Mouse (Mus musculus) embryo, embryonic 9.5 days (tissue): ENCODE data around the gene Gm15023.
"Not testable (repeated sequence)": the region's sequence is repeated elsewhere in the genome, so short reads cannot be mapped to it uniquely, and the experiment has no call there.

ENCODE experiments used
- DNase-seq: peaks from one replicate; pipeline ENCODE4 v3.0.0-alpha.2; 2017; ENCODE audit errors: extremely low spot score

Gm15023 gene

GRCm38 (mm10) chrX:135177532-135177931, at the start of gene Gm15023:
TSS of gene Gm15023 (minus strand) at chrX:135177632.
- not testable (repeated sequence) for DNase-seq

GRCm38 (mm10) chrX:135210436-135211221, 33.2 kb upstream of the Gm15023 start, which contains the start of gene Tceal6:
TSS of gene Tceal6 (minus strand) at chrX:135210687.
- DNase-seq, result no peak

- DNase-seq, result peak; percentile 1
Measured at GRCm38 (mm10) chrX:135209773-135210435, 32.5 kb upstream of the Gm15023 start.

- DNase-seq, result not testable (repeated sequence)
Measured at GRCm38 (mm10) chrX:135189924-135190323, 12.5 kb upstream of the Gm15023 start.

- not testable (repeated sequence) for DNase-seq
Measured at GRCm38 (mm10) chrX:135188661-135189060, 11.2 kb upstream of the Gm15023 start.
